Mouse (Mus musculus) liver, adult 2 months (tissue): ENCODE results near the gene Abcc8.

Experiments used
- CTCF ChIP-seq: fragments of 200-500 bp; IDR thresholded peaks from 2 replicates; pipeline ENCODE4 v1.5.1; 2011; ENCODE audit warnings: low read depth, low read length, control low read depth
- POLR2A ChIP-seq: fragments of 200-500 bp; IDR thresholded peaks from 2 replicates; pipeline ENCODE4 v1.6.1; 2011; ENCODE audit warnings: low read length, control low read depth; ENCODE audit not compliant: insufficient read depth; ENCODE audit errors: extremely low read depth

DNA sequence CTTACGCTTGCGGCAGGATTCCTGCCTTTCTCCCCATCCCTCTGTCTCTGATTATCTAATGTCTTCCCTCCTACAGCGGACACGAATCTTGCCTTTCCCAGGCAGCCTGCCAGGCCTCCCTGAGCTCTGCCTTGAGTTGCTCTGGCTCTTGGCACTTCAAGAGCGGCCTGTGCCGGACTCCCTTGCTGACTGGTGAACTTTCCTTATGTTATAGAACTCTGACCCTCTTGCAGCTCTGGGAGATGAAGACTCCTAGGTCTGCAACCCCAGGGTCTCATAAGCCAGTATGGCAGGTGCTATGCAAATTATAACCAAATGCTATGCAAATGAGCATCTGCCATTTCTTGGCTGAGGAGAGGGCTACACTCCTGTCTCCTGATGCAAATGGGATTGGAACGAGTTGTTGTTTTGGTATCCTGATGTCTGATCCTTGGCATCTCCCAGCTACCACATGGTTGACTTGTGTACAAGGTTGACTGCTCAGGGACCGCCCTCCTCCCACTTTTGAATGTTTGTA is 76.7 kb downstream of the Abcc8 start:
- TF ChIP-seq CTCF (no peak), POLR2A (no peak)
